ENCODE assay signal across 17 mouse cellular contexts in genomic region chr2:165913073-165913472, GRCm38 (mm10). TPM values are rescaled to one million over a fixed set of nuclear protein-coding genes. Genes with fewer than 3 reads are reported as not detected.
A peak's percentile ranks its signal among the peaks of the same experiment; 100 is the strongest.
DNase-seq lines count a peak whose midpoint lies in the region; ATAC-seq and TF ChIP-seq lines count a peak whose summit lies in the region.
"Had no signal": no experiment of that assay in that cellular context is flagged by ENCODE, and none has a peak within 500 bp of the region (broad histone marks: within the 10 kb centered on the region; RNA-seq: fewer than 3 reads in every experiment).

No protein-coding gene starts in this region.

- no peaks in the 10 kb centered on the region for H3K9me3 ChIP-seq in kidney, embryonic 14.5 days (ENCODE audit: control insufficient read depth, low read length)
- H3K9me3 ChIP-seq in lung, postnatal 0 days (ENCODE audit: low read length): no peaks in the 10 kb centered on the region
- H3K9me3 ChIP-seq in liver, embryonic 14.5 days (ENCODE audit: control insufficient read depth, low read length): no peaks in the 10 kb centered on the region
- H3K9me3 ChIP-seq: hindbrain, embryonic 15.5 days; intestine, embryonic 15.5 days; limb, embryonic 15.5 days had no signal

- 50% methylated on average over 7 of the region's 7 CpGs for WGBS in kidney, embryonic 14.5 days
- 58% methylated on average over 7 of the region's 7 CpGs for WGBS in lung, postnatal 0 days
- WGBS in liver, embryonic 14.5 days (ENCODE audit: insufficient replicate concordance): 69% methylated on average over 7 of the region's 7 CpGs

- no peak overlapping the region for H3K9ac ChIP-seq in kidney, embryonic 14.5 days (ENCODE audit: low read depth, low read length)
- H3K9ac ChIP-seq in lung, postnatal 0 days (replicated peaks; ENCODE audit: low read depth): no peak overlapping the region
- H3K9ac ChIP-seq in liver, embryonic 14.5 days (replicated peaks): no peak overlapping the region
- H3K9ac ChIP-seq: hindbrain, embryonic 15.5 days; intestine, embryonic 15.5 days; limb, embryonic 15.5 days had no signal

- TF ChIP-seq EP300 in lung, postnatal 0 days (IDR thresholded peaks at IDR 0.05): no peak
- TF ChIP-seq EP300 in liver, embryonic 14.5 days (IDR thresholded peaks at IDR 0.05; ENCODE audit: low read depth): no peak

- H3K27ac ChIP-seq in kidney, embryonic 14.5 days (ENCODE audit: low read depth, low read length): no peak overlapping the region
- H3K27ac ChIP-seq in lung, postnatal 0 days (ENCODE audit: low read length): no peak overlapping the region
- no peak overlapping the region for H3K27ac ChIP-seq in liver, embryonic 14.5 days
- H3K27ac ChIP-seq: hindbrain, embryonic 15.5 days; intestine, embryonic 15.5 days had no signal

- DNase-seq in kidney, adult 18-20 months: no peak
- DNase-seq in lung, postnatal 0 days (ENCODE audit: low spot score): no peak
- DNase-seq in lung, postnatal 14 days: no peak
- no peak for DNase-seq in liver, embryonic 14.5 days (ENCODE audit: low read depth in 3 of 3, low spot score in 3 of 3)
- DNase-seq in natural killer cell, adult 2 months (ENCODE audit: low spot score in 2 of 2): no peak
- DNase-seq in left cerebral cortex, adult 8-10 months (ENCODE audit: low spot score in 2 of 2): no peak
- DNase-seq: adrenal gland, adult 8-10 months; B cell, adult 2 months; cerebellum, adult 9-11 months; heart, postnatal 4 days; lung, postnatal 36 days; retina, postnatal 1 day had no signal

- H3K4me3 ChIP-seq in kidney, embryonic 14.5 days (ENCODE audit: low read length): no peak overlapping the region
- no peak overlapping the region for H3K4me3 ChIP-seq in lung, postnatal 0 days (ENCODE audit: low read depth, low read length)
- H3K4me3 ChIP-seq in liver, embryonic 14.5 days (ENCODE audit: insufficient read depth in 1 of 2, low read depth in 2 of 2, low read length in 2 of 2): no peak overlapping the region
- H3K4me3 ChIP-seq: hindbrain, embryonic 15.5 days; intestine, embryonic 15.5 days; limb, embryonic 15.5 days had no signal

- no peak overlapping the region for H3K4me2 ChIP-seq in kidney, embryonic 14.5 days (replicated peaks; ENCODE audit: low read depth, low read length)
- H3K4me2 ChIP-seq in lung, postnatal 0 days (replicated peaks; ENCODE audit: low read depth, low read length): no peak overlapping the region
- no peak overlapping the region for H3K4me2 ChIP-seq in liver, embryonic 14.5 days (ENCODE audit: low read depth)
- H3K4me2 ChIP-seq: hindbrain, embryonic 15.5 days; intestine, embryonic 15.5 days; limb, embryonic 15.5 days had no signal

- no peaks in the 10 kb centered on the region for H3K36me3 ChIP-seq in kidney, embryonic 14.5 days (ENCODE audit: control insufficient read depth, insufficient read depth, low read length)
- no peaks in the 10 kb centered on the region for H3K36me3 ChIP-seq in lung, postnatal 0 days (ENCODE audit: insufficient read depth, low read length)
- no peaks in the 10 kb centered on the region for H3K36me3 ChIP-seq in liver, embryonic 14.5 days (replicated peaks; ENCODE audit: control insufficient read depth, insufficient read depth, low read depth)
- H3K36me3 ChIP-seq: hindbrain, embryonic 15.5 days; intestine, embryonic 15.5 days; limb, embryonic 15.5 days had no signal

- ATAC-seq in kidney, embryonic 14.5 days (ENCODE audit: low FRiP score, low TSS enrichment): peak; percentile 38; the same call in 1 of the 2 replicates
- 0 out of 2 replicates have a peak, but pooled peaks have one; percentile 1 for ATAC-seq in lung, postnatal 0 days
- ATAC-seq in liver, embryonic 14.5 days (ENCODE audit: insufficient read depth): 0 out of 2 replicates have a peak, but pooled peaks have one; percentile 16
- ATAC-seq: forebrain, embryonic 16.5 days; intestine, embryonic 15.5 days had no signal

- peak; percentile 7; the same call in 1 of the 2 replicates for TF ChIP-seq CTCF in lung, postnatal 0 days (IDR thresholded peaks at IDR 0.05)
- TF ChIP-seq CTCF in liver, embryonic 14.5 days (IDR thresholded peaks at IDR 0.05; ENCODE audit: low read depth): no peak

- H3K27me3 ChIP-seq in kidney, embryonic 14.5 days (ENCODE audit: control insufficient read depth, insufficient read depth, low read length): no peaks in the 10 kb centered on the region
- no peaks in the 10 kb centered on the region for H3K27me3 ChIP-seq in lung, postnatal 0 days (replicated peaks; ENCODE audit: insufficient read depth, low read length)
- no peaks in the 10 kb centered on the region for H3K27me3 ChIP-seq in liver, embryonic 14.5 days (ENCODE audit: control insufficient read depth, insufficient read depth, low read length)
- H3K27me3 ChIP-seq: hindbrain, embryonic 15.5 days; intestine, embryonic 15.5 days; limb, embryonic 15.5 days had no signal

- H3K4me1 ChIP-seq in kidney, embryonic 14.5 days (ENCODE audit: control insufficient read depth, insufficient read depth, low read length): peaks cover 4% of the 10 kb centered on the region; the same call in 1 of the 2 replicates
- H3K4me1 ChIP-seq in lung, postnatal 0 days (ENCODE audit: insufficient read depth, low read depth, low read length): no peaks in the 10 kb centered on the region; the same call in 1 of the 2 replicates
- no peaks in the 10 kb centered on the region; a peak in 1 of 4 replicates for H3K4me1 ChIP-seq in liver, embryonic 14.5 days (replicated peaks; ENCODE audit: control insufficient read depth in 2 of 2, insufficient read depth in 2 of 2, low read length in 1 of 2)
- H3K4me1 ChIP-seq: hindbrain, embryonic 15.5 days had no signal

RNA-seq across cellular contexts. Expression of gene Zmynd8, which starts 14.3 kb away (rescaled TPM):
- 44.3 and 61.1 TPM in 2 replicates for polyA plus RNA-seq in kidney, embryonic 14.5 days (2014; fragmentation: Nextera tagmentation; extraction: Ambion mirVana)
- polyA plus RNA-seq in lung, postnatal 0 days (2015; fragmentation: Nextera tagmentation; extraction: Ambion mirVana): 30.7 and 32.1 TPM in 2 replicates
- 13.5 and 17.7 TPM in 2 replicates for polyA plus RNA-seq in liver, embryonic 14.5 days (2012; rRNA removed)
- polyA plus RNA-seq in liver, embryonic 14.5 days (2014; fragmentation: Nextera tagmentation; extraction: Ambion mirVana): 16.3 and 18.5 TPM in 2 replicates
- total RNA-seq in left cerebral cortex, adult 8-10 months (2022): 100 to 1,000 TPM; 105 to 132 (median 130) TPM
